Mouse (Mus musculus) testis, postnatal 10 days (tissue): ENCODE measurements at regions not wholly inside any gene's neighbourhood (a gene's known extent, or its start where the extent isn't known, plus 50 kb on each side); places are given as distances from the start of the nearest gene placed in this dataset.

Experiments
- DNase-seq: peaks from one replicate; pipeline ENCODE4 v3.0.0; 2021; ENCODE audit warnings: low spot score

GRCm38 (mm10) chr12:7662027-7662426 is 315.4 kb upstream of the Apob start:
- no peak for DNase-seq

- no peak for DNase-seq
Observed at GRCm38 (mm10) chr12:7670114-7670513, 307.3 kb upstream of the Apob start.

- DNase-seq: no peak
Observed at GRCm38 (mm10) chr12:7670561-7670960, 306.9 kb upstream of the Apob start.

- DNase-seq: no peak
Observed at GRCm38 (mm10) chr12:7691996-7692395, 285.5 kb upstream of the Apob start.

GRCm38 (mm10) chr12:7698324-7698944 is 279.0 kb upstream of the Apob start:
- no peak for DNase-seq

- DNase-seq: no peak
Observed at GRCm38 (mm10) chr12:7709102-7709501, 268.3 kb upstream of the Apob start.

- DNase-seq: no peak
Observed at GRCm38 (mm10) chr12:7709872-7710271, 267.6 kb upstream of the Apob start.

- no peak for DNase-seq
Observed at GRCm38 (mm10) chr12:7715091-7715490, 262.4 kb upstream of the Apob start.

GRCm38 (mm10) chr12:7718556-7718955 is 258.9 kb upstream of the Apob start:
- DNase-seq: no peak

GRCm38 (mm10) chr12:7719080-7719479 is 258.4 kb upstream of the Apob start:
- peak; percentile 40 for DNase-seq

GRCm38 (mm10) chr12:7724992-7725391 is 252.5 kb upstream of the Apob start:
- DNase-seq: no peak

GRCm38 (mm10) chr12:7738020-7738419 is 239.4 kb upstream of the Apob start:
- no peak for DNase-seq

- no peak for DNase-seq
Observed at GRCm38 (mm10) chr12:7738629-7739351, 238.7 kb upstream of the Apob start.

- DNase-seq: no peak
Observed at GRCm38 (mm10) chr12:7739352-7739994, 238.0 kb upstream of the Apob start.

- DNase-seq: no peak
Observed at GRCm38 (mm10) chr12:7746708-7747107, 230.7 kb upstream of the Apob start.

- no peak for DNase-seq
Observed at GRCm38 (mm10) chr12:7749319-7750238, 227.9 kb upstream of the Apob start.

GRCm38 (mm10) chr12:7754861-7755260 is 222.6 kb upstream of the Apob start:
- no peak for DNase-seq

GRCm38 (mm10) chr12:7764795-7765697 is 212.4 kb upstream of the Apob start:
- DNase-seq: no peak

- peak; percentile 44 for DNase-seq
Observed at GRCm38 (mm10) chr12:7774127-7774526, 203.3 kb upstream of the Apob start.

- DNase-seq: peak; percentile 51
Observed at GRCm38 (mm10) chr12:7776335-7776734, 201.1 kb upstream of the Apob start.
